Mouse (Mus musculus) gastrocnemius, postnatal 14 days (tissue): Measurements from ENCODE around the gene Naip5. TPM values are rescaled to one million over a fixed set of nuclear protein-coding genes. Genes with fewer than 3 reads are reported as not detected.
"Not testable (repeated sequence)": the region's sequence is repeated elsewhere in the genome, so short reads cannot be mapped to it uniquely, and the experiment has no call there.

ENCODE experiments used
- DNase-seq: peaks from one replicate; pipeline ENCODE4 v3.0.0; 2021; ENCODE audit warnings: mixed read lengths
- intact Hi-C: fragments of 180-260 bp; cut with DNase I; formaldehyde crosslinking; loops from one replicate; pipeline ENCODE4 v1.15.1; 2025; ENCODE audit warnings: low total_unique reads
- long read RNA-seq, 2 experiments: library from polyadenylated mRNA; stranded (forward); transcript quantifications; one replicate each; pipeline ENCODE4 v2.0.0; 2021
- total RNA-seq, 2 experiments: library from RNA; stranded (reverse); gene quantifications; 2 replicates each; pipeline ENCODE4 v1.2.3; 2021

Gene Naip5
- total RNA-seq: under 1 TPM; 0.08 to 0.13 TPM
- long read RNA-seq, experiment 1: 0 reads
- long read RNA-seq, experiment 2: 0 reads

GRCm38 (mm10) chr13:100246223-100246622, at the start of gene Naip5:
Gene Naip5 (minus strand): TSS chr13:100246323.
- DNase-seq, intact Hi-C loops: not testable (repeated sequence)

- intact Hi-C loops: no loop called here
These were observed 38.5 kb upstream of the Naip5 start for GRCm38 (mm10) chr13:100284611-100285010.

GRCm38 (mm10) chr13:100271474-100272132, 25.5 kb upstream of the Naip5 start:
- intact Hi-C loops, DNase-seq: not testable (repeated sequence)

More at GRCm38 (mm10) chr13:100284611-100285010, 38.5 kb upstream of the Naip5 start:
- no peak for DNase-seq

GRCm38 (mm10) chr13:100256996-100257395, 10.9 kb upstream of the Naip5 start:
- intact Hi-C loops: not testable (repeated sequence)

GRCm38 (mm10) chr13:100255925-100256324, 9.8 kb upstream of the Naip5 start:
- DNase-seq, intact Hi-C loops: not testable (repeated sequence)

More at GRCm38 (mm10) chr13:100256996-100257395, 10.9 kb upstream of the Naip5 start:
- not testable (repeated sequence) for DNase-seq

- intact Hi-C loops, DNase-seq: not testable (repeated sequence)
These were observed 5.8 kb upstream of the Naip5 start for GRCm38 (mm10) chr13:100251897-100252296.

GRCm38 (mm10) chr13:100246896-100247519, 885 bp upstream of the Naip5 start:
- DNase-seq: not testable (repeated sequence)

GRCm38 (mm10) chr13:100243702-100244101, 2.4 kb downstream of the Naip5 start:
- intact Hi-C loops: no loop called here
- no peak for DNase-seq

More at GRCm38 (mm10) chr13:100246896-100247519, 885 bp upstream of the Naip5 start:
- intact Hi-C loops: not testable (repeated sequence)

- DNase-seq, intact Hi-C loops: not testable (repeated sequence)
These were observed 32.4 kb downstream of the Naip5 start for GRCm38 (mm10) chr13:100213683-100214082.

- intact Hi-C loops: no loop called here
- peak; percentile 26 for DNase-seq
These were observed 35.6 kb downstream of the Naip5 start for GRCm38 (mm10) chr13:100210540-100210939.

GRCm38 (mm10) chr13:100203319-100203718, 42.8 kb downstream of the Naip5 start:
- intact Hi-C loops: no loop called here
- no peak for DNase-seq

- DNase-seq, intact Hi-C loops: not testable (repeated sequence)
These were observed 44.3 kb downstream of the Naip5 start, which contains the start of gene Naip2 for GRCm38 (mm10) chr13:100201659-100202333. Gene Naip2 (minus strand): TSS chr13:100202092.

GRCm38 (mm10) chr13:100200778-100201177, 45.3 kb downstream of the Naip5 start:
- DNase-seq: no peak
- intact Hi-C loops: no loop called here

- intact Hi-C loops: no loop called here
- DNase-seq: no peak
These were observed 50.7 kb downstream of the Naip5 start for GRCm38 (mm10) chr13:100195421-100195820.

GRCm38 (mm10) chr13:100183111-100183510, 63.0 kb downstream of the Naip5 start:
- DNase-seq, intact Hi-C loops: not testable (repeated sequence)

- intact Hi-C loops, DNase-seq: not testable (repeated sequence)
These were observed 71.8 kb downstream of the Naip5 start for GRCm38 (mm10) chr13:100174360-100174759.

GRCm38 (mm10) chr13:100166378-100166777, 79.7 kb downstream of the Naip5 start:
- DNase-seq, intact Hi-C loops: not testable (repeated sequence)

- DNase-seq, intact Hi-C loops: not testable (repeated sequence)
These were observed 83.7 kb downstream of the Naip5 start for GRCm38 (mm10) chr13:100162467-100162866.
